Mouse (Mus musculus) myocyte (in vitro differentiated cells): ENCODE measurements around the gene Xpo5. TPM values are rescaled to one million over a fixed set of nuclear protein-coding genes. Genes with fewer than 3 reads are reported as not detected.
A peak's percentile ranks its signal among the peaks of the same experiment; 100 is the strongest.

Experiments
- H3K27me3 ChIP-seq: one replicate; pipeline ENCODE4 v1.6.1; 2011; ENCODE audit not compliant: control insufficient read depth, insufficient read depth, insufficient read length
- H3K36me3 ChIP-seq: one replicate; pipeline ENCODE4 v1.6.1; 2011; ENCODE audit not compliant: control insufficient read depth, insufficient read depth
- H3K4me2 ChIP-seq: one replicate; pipeline ENCODE4 v1.6.1; 2011; ENCODE audit warnings: low read depth, control low read depth
- H3K4me3 ChIP-seq: one replicate; pipeline ENCODE4 v1.5.1; 2011; ENCODE audit warnings: mild to moderate bottlenecking, control low read depth, moderate library complexity
- H3K79me2 ChIP-seq: one replicate; pipeline ENCODE4 v1.6.1; 2011; ENCODE audit not compliant: control insufficient read depth, insufficient read depth
- H3ac ChIP-seq: one replicate; pipeline ENCODE4 v1.6.1; 2011; ENCODE audit not compliant: control insufficient read depth, insufficient read length
- CEBPB ChIP-seq: IDR thresholded peaks from 2 replicates; pipeline ENCODE4 v1.6.1; 2011; ENCODE audit warnings: mild to moderate bottlenecking, moderate library complexity; ENCODE audit not compliant: poor library complexity, insufficient read depth, severe bottlenecking
- E2F4 ChIP-seq: IDR thresholded peaks from one replicate; pipeline ENCODE4 v1.6.1; 2011; ENCODE audit warnings: mild to moderate bottlenecking, control low read depth, moderate library complexity; ENCODE audit not compliant: insufficient read depth
- MAX ChIP-seq: IDR thresholded peaks from one replicate; pipeline ENCODE4 v1.6.1; 2011; ENCODE audit warnings: low read depth, mild to moderate bottlenecking, control low read depth
- MYOD1 ChIP-seq, 3 experiments: IDR thresholded peaks; one replicate each; pipeline ENCODE4 v1.6.1; 2011; ENCODE audit warnings: control low read depth in 2 of 3, low read depth in 2 of 3, mild to moderate bottlenecking in 2 of 3, moderate library complexity in 1 of 3; ENCODE audit not compliant: insufficient read length in 2 of 3, control insufficient read depth in 1 of 3
- MYOG ChIP-seq, 3 experiments: IDR thresholded peaks; one replicate each; pipeline ENCODE4 v1.6.1; 2011; ENCODE audit warnings: control low read depth in 2 of 3, low read depth in 2 of 3, mild to moderate bottlenecking in 2 of 3; ENCODE audit not compliant: insufficient read length in 2 of 3, control insufficient read depth in 1 of 3, insufficient read depth in 1 of 3
- POLR2A ChIP-seq: IDR thresholded peaks from one replicate; pipeline ENCODE4 v1.6.1; 2011; ENCODE audit warnings: low read depth, mild to moderate bottlenecking, control low read depth, moderate library complexity; ENCODE audit not compliant: insufficient read length
- POLR2AphosphoS2 ChIP-seq: IDR thresholded peaks from one replicate; pipeline ENCODE4 v1.6.1; 2011; ENCODE audit warnings: low read depth, control low read depth; ENCODE audit not compliant: insufficient read length
- REST ChIP-seq: IDR thresholded peaks from one replicate; pipeline ENCODE4 v1.6.1; 2011; ENCODE audit warnings: mild to moderate bottlenecking, control low read depth, moderate library complexity; ENCODE audit not compliant: insufficient read depth, insufficient read length
- SRF ChIP-seq: IDR thresholded peaks from one replicate; pipeline ENCODE4 v1.6.1; 2011; ENCODE audit warnings: low read depth; ENCODE audit not compliant: control insufficient read depth, insufficient read length
- TCF12 ChIP-seq: IDR thresholded peaks from one replicate; pipeline ENCODE4 v1.6.1; 2011; ENCODE audit warnings: mild to moderate bottlenecking, control low read depth; ENCODE audit not compliant: poor library complexity, insufficient read depth, severe bottlenecking
- TCF3 ChIP-seq: IDR thresholded peaks from one replicate; pipeline ENCODE4 v1.6.1; 2011; ENCODE audit warnings: low read depth, control low read depth; ENCODE audit not compliant: insufficient read length
- USF1 ChIP-seq: IDR thresholded peaks from one replicate; pipeline ENCODE4 v1.6.1; 2011; ENCODE audit warnings: low read depth, mild to moderate bottlenecking, control low read depth, moderate library complexity
- polyA plus RNA-seq: library from polyadenylated mRNA; unstranded; fragments of >200 nt; fragmentation: generic; extraction: Trizol; gene quantifications from one replicate; pipeline ENCODE4 v1.2.1, GENCODE M21; 2012; ENCODE audit warnings: missing spikeins

The Xpo5 gene
- polyA plus RNA-seq, 1 experiment = 31.9 TPM

- peaks cover 34% of the 10 kb centered on the region for H3K79me2 ChIP-seq
- H3K4me2 ChIP-seq = peak overlapping the region; percentile 22
- H3ac ChIP-seq = no peak overlapping the region
- no peak overlapping the region for H3K4me3 ChIP-seq
- no peaks in the 10 kb centered on the region for H3K27me3 ChIP-seq
- TF ChIP-seq TCF12 = no peak
- no peak for TF ChIP-seq SRF
- H3K36me3 ChIP-seq = peaks cover 22% of the 10 kb centered on the region
These were observed 64.4 kb downstream of the Xpo5 start for GRCm38 (mm10) chr17:46266986-46267385.

DNA sequence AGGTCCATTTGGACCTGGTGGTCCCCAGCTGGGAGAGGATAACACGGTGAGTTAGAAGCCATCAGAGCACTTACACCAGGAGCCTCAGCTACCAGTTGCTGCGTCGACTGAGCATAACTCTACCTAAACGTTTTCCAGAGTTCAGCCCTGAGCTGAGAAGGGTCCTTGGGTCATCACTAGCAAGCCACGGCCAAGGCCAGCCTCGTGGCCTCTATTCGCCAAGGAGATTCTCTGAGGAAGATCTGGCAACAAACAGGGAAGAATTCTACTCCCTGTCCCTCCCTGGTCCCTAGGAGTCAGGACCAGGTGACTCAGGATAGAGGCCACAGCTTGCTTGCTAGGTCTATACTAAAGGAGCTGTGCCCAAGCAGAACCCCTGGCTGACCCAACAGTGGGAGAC is 64.9 kb downstream of the Xpo5 start:
- TF ChIP-seq USF1 (no peak), CEBPB (no peak), MYOG (IDR thresholded peaks at IDR 0.05; ENCODE audit: control insufficient read depth in 1 of 3, insufficient read depth in 1 of 3, insufficient read length in 2 of 3, low read depth in 2 of 3) (no peak), MAX (no peak), SRF (no peak), MYOD1 (IDR thresholded peaks at IDR 0.05; ENCODE audit: control insufficient read depth in 1 of 3, insufficient read length in 2 of 3, low read depth in 2 of 3) (no peak), TCF3 (no peak), POLR2AphosphoS2 (no peak), TCF12 (no peak), POLR2A (no peak), E2F4 (no peak), REST (no peak)
- H3K36me3 ChIP-seq = peaks cover 20% of the 10 kb centered on the region
- no peak overlapping the region for H3K4me3 ChIP-seq
- H3K79me2 ChIP-seq = peaks cover 38% of the 10 kb centered on the region
- H3ac ChIP-seq = no peak overlapping the region
- H3K27me3 ChIP-seq = no peaks in the 10 kb centered on the region
- H3K4me2 ChIP-seq = no peak overlapping the region

DNA sequence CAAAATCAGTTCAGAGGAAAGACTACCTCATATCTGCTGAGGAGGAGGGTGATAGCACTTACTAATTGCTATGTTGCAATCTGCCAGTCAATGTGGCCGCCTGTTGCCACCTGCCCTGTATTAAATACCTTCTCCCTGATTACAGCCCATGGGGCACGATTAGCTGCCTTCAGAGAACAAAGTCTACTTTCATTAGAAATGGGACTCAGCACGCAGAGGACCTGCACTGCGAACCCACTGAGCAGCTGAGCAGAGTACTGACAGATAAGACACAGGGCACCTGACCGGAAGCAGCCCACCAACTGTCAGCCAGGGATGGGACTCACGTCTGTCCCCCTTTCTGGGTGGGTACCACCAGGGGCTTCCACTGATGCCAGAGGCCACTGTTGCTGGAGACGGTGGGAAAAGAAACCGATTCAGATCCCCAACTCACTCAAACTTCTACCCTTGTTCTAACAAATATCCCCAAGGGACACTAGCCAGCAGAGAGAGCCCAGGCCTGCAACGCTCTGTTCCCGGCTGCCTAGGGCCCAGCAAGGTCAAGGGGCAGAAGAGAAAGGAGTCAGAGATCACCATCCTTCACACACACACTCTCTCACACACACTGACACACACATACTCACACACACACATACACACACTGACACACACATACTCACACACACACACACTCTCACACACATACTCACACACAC is 65.6 kb downstream of the Xpo5 start:
- TF ChIP-seq CEBPB (no peak), E2F4 (no peak), MAX (no peak), POLR2A (no peak), MYOG (IDR thresholded peaks at IDR 0.05; ENCODE audit: control insufficient read depth in 1 of 3, insufficient read depth in 1 of 3, insufficient read length in 2 of 3, low read depth in 2 of 3) (peak in 2 of 3 experiments; percentile 12 to 49)
- Histone ChIP-seq H3K27me3 (no peaks in the 10 kb centered on the region), H3K36me3 (peaks cover 15% of the 10 kb centered on the region), H3K4me2 (peak overlapping the region; percentile 62), H3K79me2 (peaks cover 38% of the 10 kb centered on the region), H3ac (no peak overlapping the region), H3K4me3 (no peak overlapping the region)

- Histone ChIP-seq H3K4me3 (no peak overlapping the region), H3K4me2 (peak overlapping the region; percentile 62), H3K36me3 (peaks cover 3% of the 10 kb centered on the region), H3K27me3 (no peaks in the 10 kb centered on the region), H3K79me2 (peaks cover 32% of the 10 kb centered on the region), H3ac (no peak overlapping the region)
- TF ChIP-seq MYOD1 (IDR thresholded peaks at IDR 0.05; ENCODE audit: control insufficient read depth in 1 of 3, insufficient read length in 2 of 3, low read depth in 2 of 3) (peak in 2 of 3 experiments; percentile 94 to 97), MYOG (IDR thresholded peaks at IDR 0.05; ENCODE audit: control insufficient read depth in 1 of 3, insufficient read depth in 1 of 3, insufficient read length in 2 of 3, low read depth in 2 of 3) (peak; percentile 88 to 100 (median 99)), TCF12 (peak; percentile 56), POLR2AphosphoS2 (no peak), POLR2A (peak; percentile 49), REST (no peak), CEBPB (no peak), TCF3 (peak; percentile 69), SRF (no peak)
These were observed 67.4 kb downstream of the Xpo5 start for GRCm38 (mm10) chr17:46269771-46270534.

DNA sequence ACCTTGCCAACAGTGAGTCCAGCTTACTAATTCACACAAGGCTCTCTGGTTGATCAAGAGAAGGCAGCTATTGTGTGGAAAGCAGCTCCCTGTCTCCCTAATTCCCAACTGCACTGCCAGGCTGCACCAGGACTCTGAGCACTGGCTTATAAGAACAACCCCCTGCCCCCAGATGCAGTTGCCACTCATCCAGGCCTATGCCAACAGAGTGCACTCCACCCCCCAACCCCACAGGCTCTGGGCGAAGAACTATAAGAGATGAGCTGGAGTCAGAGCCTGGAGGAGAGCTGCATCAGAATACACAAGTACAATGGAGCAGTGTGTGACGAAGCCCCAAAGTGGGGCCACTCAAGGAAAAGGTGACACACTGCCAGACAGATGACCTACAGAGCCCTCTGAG is 69.5 kb downstream of the Xpo5 start:
- Histone ChIP-seq H3K4me3 (no peak overlapping the region), H3K79me2 (peaks cover 44% of the 10 kb centered on the region), H3K27me3 (no peaks in the 10 kb centered on the region), H3K4me2 (peak overlapping the region; percentile 39), H3K36me3 (no peaks in the 10 kb centered on the region), H3ac (no peak overlapping the region)
- TF ChIP-seq POLR2A (no peak), MYOD1 (IDR thresholded peaks at IDR 0.05; ENCODE audit: control insufficient read depth in 1 of 3, insufficient read length in 2 of 3, low read depth in 2 of 3) (peak in 2 of 3 experiments; percentile 63 to 77), MYOG (IDR thresholded peaks at IDR 0.05; ENCODE audit: control insufficient read depth in 1 of 3, insufficient read depth in 1 of 3, insufficient read length in 2 of 3, low read depth in 2 of 3) (peak in 2 of 3 experiments; percentile 17 to 49)
